Mouse (Mus musculus) lung, postnatal 0 days (tissue): ENCODE results near the gene Zfp213. TPM values are rescaled to one million over a fixed set of nuclear protein-coding genes. Genes with fewer than 3 reads are reported as not detected.

Experiments
- ATAC-seq: fragments of 200-750 bp; cut with Nextera tagmentation; 2 replicates; pipeline ENCODE4 v1.8.0; 2017; ENCODE audit warnings: moderate library complexity
- DNase-seq: peaks from one replicate; pipeline ENCODE4 v3.0.0-alpha.2; 2016; ENCODE audit warnings: low spot score
- H3K27ac ChIP-seq: fragments of 300-500 bp; sonication (generic); 2 replicates; pipeline ENCODE4 v1.5.1; 2014; ENCODE audit warnings: antibody characterized with exemption, mild to moderate bottlenecking, low read length, mixed read lengths
- H3K27me3 ChIP-seq: fragments of 300-500 bp; sonication (generic); replicated peaks from 2 replicates; pipeline ENCODE4 v1.6.1; 2014; ENCODE audit warnings: low read length, mixed read lengths; ENCODE audit not compliant: insufficient read depth
- H3K36me3 ChIP-seq: fragments of 300-500 bp; sonication (generic); 2 replicates; pipeline ENCODE4 v1.6.1; 2014; ENCODE audit warnings: low read length, mixed read lengths; ENCODE audit not compliant: insufficient read depth
- H3K4me1 ChIP-seq: fragments of 300-500 bp; sonication (generic); 2 replicates; pipeline ENCODE4 v1.6.1; 2014; ENCODE audit warnings: antibody characterized with exemption, low read depth, low read length, mixed read lengths; ENCODE audit not compliant: insufficient read depth
- H3K4me2 ChIP-seq: fragments of 300-500 bp; sonication (generic); replicated peaks from 2 replicates; pipeline ENCODE4 v1.6.1; 2014; ENCODE audit warnings: low read depth, mild to moderate bottlenecking, low read length, moderate library complexity, mixed read lengths
- H3K4me3 ChIP-seq: fragments of 300-500 bp; sonication (generic); 2 replicates; pipeline ENCODE4 v1.5.1; 2014; ENCODE audit warnings: low read depth, low read length
- H3K9ac ChIP-seq: fragments of 300-500 bp; sonication (generic); replicated peaks from 2 replicates; pipeline ENCODE4 v1.6.1; 2014; ENCODE audit warnings: low read depth, mild to moderate bottlenecking
- H3K9me3 ChIP-seq: fragments of 300-500 bp; sonication (generic); 2 replicates; pipeline ENCODE4 v1.6.1; 2016; ENCODE audit warnings: low read length, mixed read lengths
- CTCF ChIP-seq: IDR thresholded peaks from 2 replicates; pipeline ENCODE4 v1.5.1; 2016; ENCODE audit warnings: antibody characterized with exemption, mild to moderate bottlenecking
- EP300 ChIP-seq: IDR thresholded peaks from 2 replicates; pipeline ENCODE4 v1.6.1; 2016; ENCODE audit warnings: antibody characterized with exemption, mild to moderate bottlenecking, control low read depth
- WGBS: fragments of 180-500 bp; shearing (Covaris S2); extraction: QIAGEN DNeasy Blood & Tissue Kit; methylation state at CpG from one replicate; pipeline ENCODE4 v1.1.7; 2014; 5-methylcytosine and 5-hydroxymethylcytosine counted together
- polyA plus RNA-seq: library from polyadenylated mRNA; unstranded; fragments of >200 nt; fragmentation: Nextera tagmentation; extraction: Ambion mirVana; gene quantifications from 2 replicates; pipeline ENCODE4 v1.2.1, GENCODE M21; 2015

The Zfp213 gene
- polyA plus RNA-seq, 1 experiment from 2014 or later, result 11.5 TPM

GRCm38 (mm10) chr17:23546702-23547505 lies 17.1 kb downstream of the Zfp213 start:
- peak overlapping the region; percentile 45 for H3K4me2 ChIP-seq
- ATAC-seq (peak; percentile 54), DNase-seq (peak; percentile 91)
- H3K4me1 ChIP-seq, result peaks cover 3% of the 10 kb centered on the region; the same call in 1 of the 2 replicates
- under 1% methylated on average over 42 of the region's 42 CpGs for WGBS
- no peaks in the 10 kb centered on the region for H3K9me3 ChIP-seq
- TF ChIP-seq EP300 (0 out of 2 replicates have a peak, but pooled peaks have one; percentile 16), CTCF (no peak)
- H3K4me3 ChIP-seq, result peak overlapping the region; percentile 83
- H3K9ac ChIP-seq, result peak overlapping the region; percentile 70
- H3K27ac ChIP-seq, result peak overlapping the region; percentile 87
- no peaks in the 10 kb centered on the region for H3K36me3 ChIP-seq
- no peaks in the 10 kb centered on the region for H3K27me3 ChIP-seq

GRCm38 (mm10) chr17:23546333-23546701 lies 17.7 kb downstream of the Zfp213 start:
- Histone ChIP-seq H3K9ac (peak overlapping the region; percentile 70), H3K4me1 (peaks cover 3% of the 10 kb centered on the region; the same call in 1 of the 2 replicates), H3K36me3 (no peaks in the 10 kb centered on the region), H3K27ac (peak overlapping the region; percentile 87), H3K4me2 (peak overlapping the region; percentile 45), H3K9me3 (no peaks in the 10 kb centered on the region), H3K27me3 (no peaks in the 10 kb centered on the region), H3K4me3 (peak overlapping the region; percentile 83)
- DNase-seq (peak; percentile 85), ATAC-seq (peak; percentile 41)
- no peak for TF ChIP-seq EP300
- no peak for TF ChIP-seq CTCF
- under 1% methylated on average over 20 of the region's 20 CpGs for WGBS

GRCm38 (mm10) chr17:23545841-23546240 lies 18.2 kb downstream of the Zfp213 start:
- Histone ChIP-seq H3K27ac (no peak overlapping the region), H3K27me3 (no peaks in the 10 kb centered on the region), H3K4me3 (peak overlapping the region; percentile 83; the same call in 1 of the 2 replicates), H3K9me3 (no peaks in the 10 kb centered on the region), H3K4me1 (peaks cover 3% of the 10 kb centered on the region; the same call in 1 of the 2 replicates), H3K9ac (no peak overlapping the region), H3K4me2 (no peak overlapping the region), H3K36me3 (no peaks in the 10 kb centered on the region)
- TF ChIP-seq EP300 (no peak), CTCF (no peak)
- DNase-seq (no peak), ATAC-seq (no peak)
- WGBS, result 16% methylated on average over 6 of the region's 6 CpGs

- H3K27ac ChIP-seq, result no peak overlapping the region
- no peaks in the 10 kb centered on the region for H3K9me3 ChIP-seq
- DNase-seq (no peak), ATAC-seq (no peak)
- H3K9ac ChIP-seq, result no peak overlapping the region
- no peaks in the 10 kb centered on the region for H3K36me3 ChIP-seq
- TF ChIP-seq CTCF (no peak), EP300 (no peak)
- H3K4me3 ChIP-seq, result no peak overlapping the region
- H3K4me2 ChIP-seq, result no peak overlapping the region
- 90% methylated on average over 1 of the region's 1 CpGs for WGBS
- H3K4me1 ChIP-seq, result peaks cover 3% of the 10 kb centered on the region; the same call in 1 of the 2 replicates
- 0 out of 2 replicates have a peak, but pooled peaks cover 7% of the 10 kb centered on the region for H3K27me3 ChIP-seq
These were observed 19.3 kb downstream of the Zfp213 start for GRCm38 (mm10) chr17:23544766-23545165.

- Histone ChIP-seq H3K9me3 (no peaks in the 10 kb centered on the region), H3K9ac (no peak overlapping the region), H3K4me2 (no peak overlapping the region), H3K36me3 (no peaks in the 10 kb centered on the region), H3K4me1 (peaks cover 3% of the 10 kb centered on the region; the same call in 1 of the 2 replicates), H3K4me3 (no peak overlapping the region), H3K27ac (peak overlapping the region; percentile 47; the same call in 1 of the 2 replicates), H3K27me3 (0 out of 2 replicates have a peak, but pooled peaks cover 7% of the 10 kb centered on the region)
- ATAC-seq (no peak), DNase-seq (no peak)
- no peak for TF ChIP-seq EP300
- TF ChIP-seq CTCF, result no peak
- 66% methylated on average over 4 of the region's 4 CpGs for WGBS
These were observed 20.1 kb downstream of the Zfp213 start for GRCm38 (mm10) chr17:23543983-23544382.

GRCm38 (mm10) chr17:23543325-23543724 lies 20.7 kb downstream of the Zfp213 start:
- H3K9me3 ChIP-seq, result no peaks in the 10 kb centered on the region
- WGBS, result 32% methylated on average over 5 of the region's 5 CpGs
- H3K27ac ChIP-seq, result peak overlapping the region; percentile 47; the same call in 1 of the 2 replicates
- no peak overlapping the region for H3K4me3 ChIP-seq
- peaks cover 3% of the 10 kb centered on the region; the same call in 1 of the 2 replicates for H3K4me1 ChIP-seq
- DNase-seq, result peak; percentile 71
- peaks cover 9% of the 10 kb centered on the region; the same call in 1 of the 2 replicates for H3K27me3 ChIP-seq
- H3K36me3 ChIP-seq, result no peaks in the 10 kb centered on the region
- TF ChIP-seq CTCF, result no peak
- TF ChIP-seq EP300, result 0 out of 2 replicates have a peak, but pooled peaks have one; percentile 32
- peak overlapping the region; percentile 17; the same call in 1 of the 2 replicates for H3K4me2 ChIP-seq
- H3K9ac ChIP-seq, result no peak overlapping the region
- peak; percentile 35; the same call in 1 of the 2 replicates for ATAC-seq
